Mouse (Mus musculus) stomach, embryonic 14.5 days (tissue): ENCODE data around the gene Rftn1. TPM values are rescaled to one million over a fixed set of nuclear protein-coding genes. Genes with fewer than 3 reads are reported as not detected.
"Not testable (repeated sequence)": the region's sequence is repeated elsewhere in the genome, so short reads cannot be mapped to it uniquely, and the experiment has no call there.

ENCODE experiments used
- ATAC-seq: fragments of 200-750 bp; cut with Nextera tagmentation; 2 replicates; pipeline ENCODE4 v1.8.0; 2017; ENCODE audit warnings: low read depth, moderate TSS enrichment; ENCODE audit not compliant: insufficient number of reproducible peaks, insufficient read depth, low FRiP score
- H3K27ac ChIP-seq: fragments of 300-500 bp; sonication (generic); 2 replicates; pipeline ENCODE4 v1.5.1; 2014; ENCODE audit warnings: mild to moderate bottlenecking, low read length, moderate library complexity, mixed read lengths
- H3K27me3 ChIP-seq: fragments of 300-500 bp; sonication (generic); 2 replicates; pipeline ENCODE4 v1.6.1; 2014; ENCODE audit warnings: low read length, control low read depth, mixed read lengths; ENCODE audit not compliant: control insufficient read depth, insufficient read depth
- H3K36me3 ChIP-seq: fragments of 300-500 bp; sonication (generic); 2 replicates; pipeline ENCODE4 v1.6.1; 2014; ENCODE audit warnings: mild to moderate bottlenecking, control low read depth, low read length, moderate library complexity, mixed read lengths; ENCODE audit not compliant: control insufficient read depth, insufficient read depth
- H3K4me1 ChIP-seq: fragments of 300-500 bp; sonication (generic); 2 replicates; pipeline ENCODE4 v1.6.1; 2014; ENCODE audit warnings: low read length, control low read depth, mixed read lengths; ENCODE audit not compliant: control insufficient read depth, insufficient read depth
- H3K4me2 ChIP-seq: fragments of 300-500 bp; sonication (generic); replicated peaks from 2 replicates; pipeline ENCODE4 v1.6.1; 2014; ENCODE audit warnings: low read depth, low read length, control low read depth
- H3K4me3 ChIP-seq: fragments of 300-500 bp; sonication (generic); 2 replicates; pipeline ENCODE4 v1.5.1; 2014; ENCODE audit warnings: low read depth, low read length, control low read depth
- H3K9ac ChIP-seq: fragments of 300-500 bp; sonication (generic); replicated peaks from 2 replicates; pipeline ENCODE4 v1.6.1; 2014; ENCODE audit warnings: low read depth, mild to moderate bottlenecking, control low read depth, low read length, moderate library complexity, mixed read lengths
- H3K9me3 ChIP-seq: fragments of 300-500 bp; sonication (generic); 2 replicates; pipeline ENCODE4 v1.6.1; 2016; ENCODE audit warnings: low read depth, low read length, control low read depth; ENCODE audit not compliant: control insufficient read depth
- WGBS: fragments of 180-500 bp; shearing (Covaris S2); extraction: QIAGEN DNeasy Blood & Tissue Kit; methylation state at CpG from one replicate; pipeline ENCODE4 v1.1.7; 2014; 5-methylcytosine and 5-hydroxymethylcytosine counted together
- polyA plus RNA-seq: library from polyadenylated mRNA; unstranded; fragments of >200 nt; fragmentation: Nextera tagmentation; extraction: Ambion mirVana; gene quantifications from 2 replicates; pipeline ENCODE4 v1.2.1, GENCODE M21; 2014

Rftn1 gene
- polyA plus RNA-seq, 1 experiment from 2014 or later: 9.3 TPM

GRCm38 (mm10) chr17:50208137-50209045 lies 17.9 kb upstream of the Rftn1 start:
- WGBS: 88% methylated on average over 7 of the region's 7 CpGs
- no peak for ATAC-seq
- no peak overlapping the region for H3K4me3 ChIP-seq

GRCm38 (mm10) chr17:50206262-50206661 lies 15.8 kb upstream of the Rftn1 start:
- not testable (repeated sequence) for H3K36me3 ChIP-seq, H3K9ac ChIP-seq, ATAC-seq, H3K27me3 ChIP-seq, H3K4me3 ChIP-seq, H3K27ac ChIP-seq, H3K4me1 ChIP-seq, H3K4me2 ChIP-seq, H3K9me3 ChIP-seq
- WGBS: 81% methylated on average over 1 of the region's 1 CpGs

More at GRCm38 (mm10) chr17:50208137-50209045, 17.9 kb upstream of the Rftn1 start:
- no peaks in the 10 kb centered on the region for H3K9me3 ChIP-seq
- H3K36me3 ChIP-seq: no peaks in the 10 kb centered on the region
- H3K4me1 ChIP-seq: no peaks in the 10 kb centered on the region
- no peak overlapping the region for H3K4me2 ChIP-seq
- no peak overlapping the region for H3K9ac ChIP-seq
- H3K27ac ChIP-seq: no peak overlapping the region
- no peaks in the 10 kb centered on the region for H3K27me3 ChIP-seq

- not testable (repeated sequence) for H3K4me2 ChIP-seq, H3K4me3 ChIP-seq, H3K27ac ChIP-seq, H3K9ac ChIP-seq, H3K36me3 ChIP-seq, H3K9me3 ChIP-seq, H3K27me3 ChIP-seq, ATAC-seq, H3K4me1 ChIP-seq
- 81% methylated on average over 2 of the region's 2 CpGs for WGBS
Observed at GRCm38 (mm10) chr17:50205840-50206239, 15.4 kb upstream of the Rftn1 start.

GRCm38 (mm10) chr17:50205152-50205782 lies 14.8 kb upstream of the Rftn1 start:
- Histone ChIP-seq H3K36me3 (no peaks in the 10 kb centered on the region), H3K27ac (no peak overlapping the region), H3K27me3 (no peaks in the 10 kb centered on the region), H3K9ac (no peak overlapping the region), H3K9me3 (no peaks in the 10 kb centered on the region), H3K4me1 (no peaks in the 10 kb centered on the region), H3K4me3 (no peak overlapping the region), H3K4me2 (no peak overlapping the region)
- WGBS: 85% methylated on average over 1 of the region's 1 CpGs
- no peak for ATAC-seq

GRCm38 (mm10) chr17:50201828-50202445 lies 11.5 kb upstream of the Rftn1 start:
- Histone ChIP-seq H3K36me3 (no peaks in the 10 kb centered on the region), H3K27me3 (no peaks in the 10 kb centered on the region), H3K4me3 (no peak overlapping the region), H3K9ac (no peak overlapping the region), H3K4me1 (no peaks in the 10 kb centered on the region), H3K27ac (no peak overlapping the region), H3K4me2 (no peak overlapping the region), H3K9me3 (no peaks in the 10 kb centered on the region)
- 93% methylated on average over 12 of the region's 12 CpGs for WGBS
- no peak for ATAC-seq

- H3K27me3 ChIP-seq: no peaks in the 10 kb centered on the region
- H3K27ac ChIP-seq: no peak overlapping the region
- WGBS: 77% methylated on average over 8 of the region's 8 CpGs
- no peaks in the 10 kb centered on the region for H3K4me1 ChIP-seq
- H3K4me2 ChIP-seq: no peak overlapping the region
- no peak for ATAC-seq
- no peaks in the 10 kb centered on the region for H3K36me3 ChIP-seq
- H3K9me3 ChIP-seq: no peaks in the 10 kb centered on the region
- H3K9ac ChIP-seq: no peak overlapping the region
- no peak overlapping the region for H3K4me3 ChIP-seq
Observed at GRCm38 (mm10) chr17:50199075-50199850, 8.8 kb upstream of the Rftn1 start.

- no peak overlapping the region for H3K27ac ChIP-seq
- no peaks in the 10 kb centered on the region for H3K27me3 ChIP-seq
- H3K36me3 ChIP-seq: no peaks in the 10 kb centered on the region
- no peak for ATAC-seq
- H3K4me1 ChIP-seq: no peaks in the 10 kb centered on the region
- H3K9me3 ChIP-seq: no peaks in the 10 kb centered on the region
- no peak overlapping the region for H3K4me3 ChIP-seq
- no peak overlapping the region for H3K4me2 ChIP-seq
- 75% methylated on average over 4 of the region's 4 CpGs for WGBS
- no peak overlapping the region for H3K9ac ChIP-seq
Observed at GRCm38 (mm10) chr17:50197572-50197971, 7.1 kb upstream of the Rftn1 start.
